Mouse (Mus musculus) G1E-ER4 (cell line): ENCODE measurements around the gene Rpap2. TPM values are rescaled to one million over a fixed set of nuclear protein-coding genes. Genes with fewer than 3 reads are reported as not detected.

Experiments used
- GATA1 ChIP-seq: IDR thresholded peaks from one replicate; pipeline ENCODE4 v1.8.0; 2012; ENCODE audit warnings: low read length, inconsistent platforms
- polyA plus RNA-seq: library from polyadenylated mRNA; stranded (reverse); fragments of >175 nt; gene quantifications from 2 replicates; pipeline ENCODE4 v1.2.3, GENCODE M21; 2012

Gene Rpap2
- polyA plus RNA-seq = 1.8 and 8.8 TPM in 2 replicates

DNA sequence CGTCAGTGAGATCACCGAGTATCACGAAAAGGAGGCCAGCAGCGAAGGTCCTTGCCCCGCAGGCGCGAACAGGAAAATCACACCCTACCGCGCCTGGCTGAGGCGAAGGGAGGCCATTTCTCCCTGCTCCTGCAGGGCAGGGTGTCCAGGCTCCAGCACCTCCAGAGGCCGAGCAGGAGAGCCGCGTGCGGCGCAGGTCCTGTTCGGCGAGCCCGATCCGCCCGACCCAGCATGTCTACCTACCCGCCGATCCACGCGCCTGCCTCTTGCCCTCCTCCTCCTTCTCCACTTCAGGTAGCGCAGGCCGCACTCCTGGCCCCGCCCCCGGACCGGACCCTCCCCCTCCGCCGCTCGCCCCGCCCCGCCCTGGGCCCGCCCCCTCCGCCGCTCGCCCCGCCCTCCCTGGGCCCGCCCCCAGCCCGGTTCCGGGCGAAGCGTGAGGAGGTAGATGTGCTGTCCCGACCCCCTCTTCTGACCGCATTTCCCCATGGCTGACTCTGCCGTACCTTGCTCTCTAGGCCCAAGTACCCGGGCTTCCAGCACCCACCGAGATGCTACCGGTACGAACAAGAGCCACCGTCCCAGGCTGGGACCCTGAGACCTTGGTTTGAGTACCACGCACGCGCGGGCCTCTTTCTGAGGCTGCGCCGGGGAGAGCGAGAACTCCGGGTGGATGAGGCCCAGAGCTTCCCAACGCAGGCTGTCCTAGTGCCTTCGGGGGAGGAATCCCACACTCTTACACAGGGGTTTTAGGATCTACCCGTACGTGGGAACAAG, at the start of gene Rpap2, which contains the start of gene Glmn:
Rpap2 (plus strand) TSS at position 73 of the 777 bp plus-strand sequence.
Glmn (minus strand) TSS at position 588 of the 777 bp plus-strand sequence.
- no peak for TF ChIP-seq GATA1

DNA sequence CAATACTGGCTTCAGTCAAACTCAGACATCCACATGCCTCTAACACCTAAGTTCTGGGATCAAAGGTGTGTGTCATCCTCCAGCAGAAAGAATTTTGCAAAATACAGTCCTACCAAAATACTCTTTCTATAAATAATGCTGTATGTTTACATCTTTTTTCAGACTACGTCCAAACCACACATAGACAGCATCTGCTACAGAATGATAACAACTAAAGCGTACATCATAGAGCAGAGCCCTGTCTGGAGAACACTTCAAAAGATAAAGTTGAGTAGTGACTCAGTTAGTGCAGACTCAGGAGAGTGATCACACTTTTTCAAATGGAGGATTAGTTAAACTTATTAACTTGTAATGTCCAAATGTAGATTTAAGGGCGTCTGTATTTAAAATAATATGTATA, 49.2 kb upstream of the Rpap2 start:
- no peak for TF ChIP-seq GATA1

DNA sequence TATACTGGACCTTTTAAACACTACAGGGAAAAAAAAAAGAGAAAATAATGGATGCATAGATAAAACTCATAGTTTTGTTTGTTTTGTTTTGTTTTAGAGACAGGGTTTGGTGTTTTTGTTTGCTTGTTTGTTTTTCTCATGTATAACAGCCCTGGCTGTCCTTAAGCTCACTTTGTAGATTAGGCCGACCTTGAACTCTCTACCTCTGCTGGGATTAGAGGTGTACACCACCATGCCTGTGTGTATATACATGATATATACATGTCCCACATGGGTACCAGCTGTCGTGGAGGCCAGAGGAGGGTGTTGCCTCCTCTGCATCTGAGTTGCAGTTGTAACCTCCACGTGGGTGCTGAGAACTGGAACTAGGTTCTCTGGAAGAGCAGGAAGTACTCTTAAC, 48.7 kb upstream of the Rpap2 start:
- no peak for TF ChIP-seq GATA1

DNA sequence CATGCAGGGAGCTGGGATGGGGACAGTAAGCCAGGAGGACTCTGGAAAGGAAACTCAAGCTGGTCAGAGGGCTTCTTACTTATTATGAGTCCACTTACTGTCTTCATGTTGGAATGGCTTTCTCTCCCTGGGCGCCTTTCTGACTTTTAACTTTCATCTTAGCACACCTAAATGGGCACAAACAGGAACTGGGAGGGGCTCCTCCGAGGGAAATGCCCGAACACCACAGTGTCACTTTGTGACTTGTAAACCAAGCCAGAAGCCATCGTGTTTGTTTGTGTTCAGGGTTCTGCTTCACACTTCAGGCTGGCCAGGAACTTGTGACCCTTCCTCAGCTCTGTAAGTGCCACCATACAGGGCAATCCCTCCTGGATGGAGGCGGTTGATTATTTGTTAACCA, 42.8 kb upstream of the Rpap2 start:
- no peak for TF ChIP-seq GATA1

DNA sequence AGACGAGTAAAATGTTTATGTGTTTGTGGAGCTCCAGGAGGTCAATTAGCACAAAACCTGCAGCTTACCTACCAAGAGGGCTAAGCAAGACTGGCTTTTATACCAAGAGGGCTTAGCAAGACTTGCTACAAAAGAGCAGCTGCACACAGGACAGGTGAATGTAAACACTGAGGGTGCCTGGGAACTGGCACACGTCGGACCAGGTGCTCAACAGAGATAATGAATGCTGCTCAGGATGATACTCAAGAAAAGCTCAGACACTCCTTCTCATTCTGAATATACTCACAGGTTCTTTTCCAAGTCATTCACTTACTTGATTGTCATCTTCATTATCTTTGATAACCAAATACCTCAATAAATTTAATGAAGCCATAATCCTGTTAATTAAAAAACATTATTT, 40.2 kb upstream of the Rpap2 start:
- TF ChIP-seq GATA1 = no peak

DNA sequence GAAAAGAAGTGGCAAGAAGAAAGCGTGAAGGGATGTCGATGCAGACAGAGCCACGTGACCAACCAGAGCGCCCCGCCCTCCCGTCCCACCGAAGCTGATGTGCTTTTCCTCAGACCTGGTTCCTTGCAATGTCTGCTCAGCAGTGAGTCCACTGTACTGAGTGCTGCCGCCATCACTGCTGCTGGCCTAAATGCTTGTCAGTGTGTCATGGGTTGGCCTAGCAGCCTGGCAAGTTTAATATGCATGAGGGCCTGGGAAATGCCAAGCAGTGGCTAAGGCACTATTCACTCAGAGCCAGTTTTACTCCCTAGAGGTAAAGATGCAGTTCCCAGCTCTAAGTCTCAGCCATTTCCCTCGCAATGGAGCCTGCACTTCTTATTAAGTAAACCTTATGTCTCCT, 28.0 kb upstream of the Rpap2 start:
- no peak for TF ChIP-seq GATA1

DNA sequence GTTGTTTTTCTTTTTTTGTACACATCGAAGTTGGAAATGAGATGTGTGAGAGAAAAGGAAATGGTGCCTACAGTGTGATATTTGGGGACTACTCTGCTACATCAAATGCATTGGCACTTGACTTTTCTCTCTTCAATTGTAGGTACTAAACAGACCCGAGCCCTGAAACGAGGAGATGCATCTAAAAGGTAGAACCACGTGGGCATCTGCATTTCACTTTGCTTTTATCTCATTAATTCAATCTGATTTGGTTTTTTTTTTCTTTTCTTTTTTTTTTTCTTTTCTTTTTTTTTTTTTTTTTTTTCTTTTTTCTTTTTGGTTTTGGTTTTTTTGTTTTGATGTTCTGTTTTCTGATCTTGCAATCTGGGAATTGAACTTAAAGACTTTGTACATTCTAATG, 1.2 kb downstream of the Rpap2 start:
- no peak for TF ChIP-seq GATA1

DNA sequence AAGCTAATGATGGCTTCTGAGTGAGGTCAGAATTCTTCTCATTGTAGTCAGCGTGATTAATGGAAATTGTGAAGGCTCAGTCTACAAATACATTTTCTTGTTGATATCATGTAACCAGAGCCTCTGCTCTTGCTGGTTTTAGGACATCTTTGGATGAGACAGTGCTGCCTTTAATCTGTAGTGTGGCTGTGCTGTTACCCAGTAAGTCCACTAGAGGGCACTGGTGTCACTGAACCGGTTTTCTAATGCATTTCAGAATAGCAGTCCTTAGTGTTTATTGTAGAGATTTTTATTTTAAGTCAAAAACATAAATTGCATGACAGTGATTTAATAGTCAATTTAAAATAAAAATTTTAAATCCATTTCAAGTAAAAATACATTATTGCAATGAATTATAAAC, 14.1 kb downstream of the Rpap2 start:
- TF ChIP-seq GATA1 = no peak

DNA sequence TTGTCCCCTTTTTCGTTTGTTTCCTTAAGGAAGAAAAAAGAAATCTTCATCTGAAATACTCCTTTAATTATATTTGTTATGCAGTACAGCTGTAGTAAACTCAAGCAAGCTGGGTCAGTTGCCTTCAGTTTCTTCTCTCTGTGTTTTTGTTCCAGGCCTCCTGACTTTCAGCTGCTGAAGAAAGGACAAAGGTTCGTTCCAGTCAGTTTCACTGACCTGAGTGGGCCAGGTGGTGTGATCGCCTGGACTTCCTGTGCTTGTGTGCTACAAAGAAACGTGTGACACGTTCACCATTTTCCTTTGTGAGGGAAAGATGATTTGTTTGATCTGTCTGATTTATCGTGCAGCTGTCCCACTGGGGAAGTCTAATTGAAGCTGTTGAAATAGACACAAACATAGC, 20.8 kb downstream of the Rpap2 start:
- TF ChIP-seq GATA1 = no peak

DNA sequence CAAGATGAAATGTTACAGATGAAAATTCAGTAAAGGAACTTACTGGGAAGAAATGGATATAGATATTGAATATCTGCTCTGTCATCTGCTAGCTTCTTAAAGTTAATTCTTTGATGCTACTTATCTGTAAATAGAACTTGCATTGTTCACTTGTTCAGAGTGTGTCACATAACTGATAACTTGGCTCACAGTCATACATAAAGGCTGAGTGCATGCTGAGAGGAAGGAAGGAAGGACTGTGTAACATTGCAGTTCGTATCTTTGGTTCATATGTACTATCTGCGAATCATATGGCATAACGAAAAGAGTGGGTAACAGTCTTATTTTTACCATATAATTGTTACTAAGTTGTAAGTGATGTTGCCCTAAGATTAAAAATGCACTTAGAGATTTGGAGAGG, 24.2 kb downstream of the Rpap2 start:
- peak; percentile 33 for TF ChIP-seq GATA1

DNA sequence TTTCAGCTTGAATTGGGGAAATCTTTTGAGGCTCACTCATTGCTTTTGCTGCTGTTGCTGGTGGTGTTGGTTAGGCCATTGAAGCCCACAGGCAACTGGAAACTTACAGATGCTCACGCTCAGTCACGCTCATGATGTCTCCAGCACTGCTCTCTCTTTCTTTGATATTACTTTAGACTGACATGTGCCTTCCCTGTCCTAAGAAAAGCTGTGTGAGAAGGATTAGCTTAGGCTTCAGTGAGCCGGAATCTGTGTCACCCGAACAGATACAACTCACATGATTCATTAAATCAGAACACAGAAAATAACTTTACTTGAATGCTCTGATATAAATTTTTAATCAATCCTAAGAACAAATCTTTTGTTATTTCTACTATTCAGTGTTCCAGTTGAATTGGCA, 36.5 kb downstream of the Rpap2 start:
- no peak for TF ChIP-seq GATA1

DNA sequence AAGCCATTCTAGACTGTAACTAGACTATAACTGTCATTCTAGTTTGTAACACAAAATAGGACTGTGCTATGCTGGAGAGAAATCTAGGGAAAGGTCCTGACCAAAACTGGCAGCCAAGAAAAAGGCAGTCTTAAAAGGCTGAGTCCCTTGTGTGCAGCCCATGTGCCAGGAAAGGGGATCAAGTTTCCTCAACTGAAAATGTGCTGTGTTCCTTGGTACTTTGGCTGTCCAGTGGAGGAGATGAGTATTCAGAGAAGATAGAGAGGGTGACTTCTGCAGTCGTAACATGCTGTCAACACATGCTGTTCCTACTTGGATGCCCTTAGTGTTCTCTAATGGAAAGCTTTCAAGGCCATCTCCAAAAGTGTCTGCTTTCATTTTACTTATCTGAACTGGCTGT, 39.9 kb downstream of the Rpap2 start:
- no peak for TF ChIP-seq GATA1

DNA sequence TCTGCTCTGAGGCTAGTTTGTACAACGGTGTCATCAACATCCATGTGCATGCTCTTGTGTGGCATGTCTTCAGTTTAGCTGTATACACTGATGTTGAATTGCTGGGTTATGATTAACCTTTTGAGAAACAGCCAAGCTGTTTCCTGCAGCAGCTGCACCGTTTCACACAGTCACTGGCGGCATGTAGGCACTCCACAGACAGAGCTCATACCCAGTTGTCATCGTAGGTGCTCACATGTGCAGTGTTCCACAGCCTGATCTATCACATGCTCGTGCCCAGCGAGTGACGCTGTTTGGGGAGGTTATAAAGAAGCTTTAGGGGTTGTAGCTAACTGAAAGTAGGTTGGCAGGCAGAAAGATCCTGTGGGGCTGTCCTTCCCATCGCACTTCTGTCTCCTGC, 41.2 kb downstream of the Rpap2 start:
- TF ChIP-seq GATA1 = no peak

DNA sequence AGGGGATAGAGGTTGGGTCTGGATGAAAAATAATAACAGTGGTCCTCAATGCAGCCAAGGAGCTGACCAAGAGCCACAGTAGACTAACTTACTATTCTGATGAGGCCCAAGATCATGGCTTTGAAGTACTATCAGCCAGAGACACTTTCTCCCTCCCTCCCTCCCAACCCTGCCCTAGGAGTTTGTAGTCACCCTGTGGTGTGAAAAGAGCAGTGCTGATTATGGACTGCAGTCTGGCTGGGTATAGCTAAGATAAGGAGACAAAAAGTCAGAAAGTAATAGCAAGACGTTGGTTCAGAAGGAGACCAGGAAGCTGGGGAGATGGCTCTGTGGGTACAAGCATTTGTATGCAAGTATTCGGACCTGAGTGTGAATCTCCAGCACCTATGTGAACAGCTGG, 47.4 kb downstream of the Rpap2 start:
- no peak for TF ChIP-seq GATA1

DNA sequence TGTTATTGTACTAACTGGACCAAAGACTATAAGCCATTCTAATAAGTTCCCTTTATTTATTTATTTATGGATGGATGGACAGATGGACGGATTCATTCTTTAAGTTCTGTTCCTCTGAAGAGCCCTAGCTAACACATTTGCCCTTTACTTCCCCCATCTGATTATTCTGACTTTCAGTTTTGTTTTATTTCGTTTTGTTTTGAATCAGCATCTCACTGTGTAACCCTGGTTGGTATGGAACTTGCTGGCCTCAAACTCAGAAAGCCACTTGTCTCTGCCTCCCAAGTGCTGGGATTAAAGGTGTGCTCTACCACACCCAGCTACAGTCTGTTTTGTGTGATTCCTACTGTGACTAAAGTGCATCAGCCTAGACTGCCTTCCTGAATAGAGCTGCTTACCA, 48.8 kb downstream of the Rpap2 start:
- TF ChIP-seq GATA1 = no peak

DNA sequence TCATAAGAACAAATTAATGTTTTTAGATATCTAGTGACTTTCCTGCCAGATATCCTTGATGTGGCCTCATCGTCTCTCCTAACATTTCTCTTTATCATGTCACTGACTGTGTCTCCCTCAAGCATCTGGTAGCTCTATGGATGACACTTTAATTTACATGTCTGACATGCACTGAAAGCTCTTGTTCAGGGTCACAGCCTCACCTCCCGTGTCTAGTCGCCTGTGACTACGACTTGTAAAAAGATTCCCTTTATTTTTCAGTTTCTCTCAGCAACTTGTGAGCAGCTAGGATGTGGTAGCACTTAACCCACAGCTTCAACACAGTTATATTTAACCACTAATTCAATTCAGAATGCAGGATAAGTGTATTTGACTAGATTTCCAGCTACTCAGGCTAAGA, 50.4 kb downstream of the Rpap2 start:
- no peak for TF ChIP-seq GATA1

DNA sequence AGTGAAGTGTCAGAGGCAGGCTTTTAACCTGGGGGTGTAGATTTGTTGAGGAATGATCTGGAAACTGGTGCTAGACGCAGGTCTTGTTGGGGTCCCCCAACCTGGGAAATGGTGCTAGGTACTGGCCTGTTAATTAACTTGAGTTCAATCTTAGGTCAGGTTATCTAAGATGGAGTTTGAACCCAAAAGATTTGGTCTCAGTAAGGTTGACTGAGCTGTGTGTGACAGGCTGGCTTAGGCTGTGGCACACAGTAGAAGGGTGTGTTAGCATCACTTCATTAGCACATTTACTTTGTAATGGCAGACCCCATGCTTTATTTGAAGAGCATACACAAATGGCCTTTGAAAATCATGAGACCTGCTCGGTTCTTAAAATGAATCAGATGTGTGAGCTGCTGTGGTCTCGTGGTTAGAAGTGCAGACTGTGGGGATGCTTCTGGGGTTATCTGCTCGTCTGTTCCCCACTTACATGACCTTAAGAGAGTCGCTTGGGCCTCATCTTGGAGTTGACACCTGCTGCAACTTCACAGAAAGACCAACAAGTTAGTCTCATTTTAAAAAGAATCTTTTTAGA, 51.5 kb downstream of the Rpap2 start:
- TF ChIP-seq GATA1 = no peak
